16 mouse cellular contexts compared by ENCODE assay signal in the genomic region with DNA sequence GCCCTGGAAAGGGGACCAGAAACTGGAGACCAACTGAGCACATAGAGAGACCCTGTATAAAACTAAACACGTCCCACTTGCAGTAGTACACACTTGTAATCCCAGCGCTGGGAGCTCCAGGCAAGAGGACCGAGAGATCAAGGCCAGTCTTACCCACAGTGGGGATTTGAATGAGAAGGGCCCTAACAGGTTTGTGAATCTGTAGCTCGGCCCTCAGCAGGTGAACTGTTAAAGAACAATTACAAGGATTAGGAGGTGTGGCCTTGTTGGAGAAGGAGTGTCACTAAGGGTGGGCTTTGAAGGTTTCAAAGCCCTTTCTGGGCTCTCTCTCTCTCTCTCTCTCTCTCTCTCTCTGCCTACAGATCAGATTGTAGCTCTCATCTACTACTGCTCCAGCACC.
"Had no signal": no experiment of that assay in that cellular context is flagged by ENCODE, and none has a peak within 500 bp of the region (broad histone marks: within the 10 kb centered on the region; RNA-seq: fewer than 3 reads in every experiment).

No protein-coding gene starts in this region.

- H3K27ac ChIP-seq: lung, embryonic 15.5 days; midbrain, embryonic 10.5 days; midbrain, embryonic 12.5 days; neural tube, embryonic 13.5 days had no signal

- H3K4me2 ChIP-seq: lung, embryonic 15.5 days; midbrain, embryonic 12.5 days; neural tube, embryonic 13.5 days had no signal

- ATAC-seq: liver, postnatal 0 days; lung, postnatal 0 days; midbrain, embryonic 16.5 days had no signal

- H3K9me3 ChIP-seq: lung, embryonic 15.5 days; midbrain, embryonic 10.5 days; midbrain, embryonic 12.5 days; neural tube, embryonic 13.5 days had no signal

- H3K27me3 ChIP-seq: lung, embryonic 15.5 days; neural tube, embryonic 13.5 days had no signal

- H3K4me1 ChIP-seq: midbrain, embryonic 12.5 days; neural tube, embryonic 13.5 days had no signal

- H3K36me3 ChIP-seq: lung, embryonic 15.5 days; midbrain, embryonic 10.5 days; midbrain, embryonic 12.5 days; neural tube, embryonic 13.5 days had no signal

- DNase-seq: liver, postnatal 0 days; lung, adult 2 months; lung, postnatal 14 days; lung, postnatal 36 days; midbrain, embryonic 14.5 days; right cerebral cortex, postnatal 14 days; thymus, adult 18-20 months; thymus, postnatal 14 days; thymus, postnatal 36 days had no signal

- H3K9ac ChIP-seq: liver, postnatal 0 days; lung, embryonic 15.5 days; midbrain, embryonic 12.5 days; neural tube, embryonic 13.5 days had no signal

- H3K4me3 ChIP-seq: lung, embryonic 15.5 days; midbrain, embryonic 10.5 days; midbrain, embryonic 12.5 days; myocyte; neural tube, embryonic 13.5 days had no signal
